Mouse (Mus musculus): Measurements from ENCODE around the gene 1110017D15Rik.

- TF ChIP-seq CTCF (IDR thresholded peaks at IDR 0.05; ENCODE audit: extremely low read depth, insufficient read depth, insufficient read length, insufficient replicate concordance), result no peak
- TF ChIP-seq POLR2A (IDR thresholded peaks at IDR 0.05; ENCODE audit: low read depth, low read length), result no peak
These were observed 22.1 kb downstream of the 1110017D15Rik start for GRCm38 (mm10) chr4:41495076-41495475.

All from spleen, adult 2 months (tissue).